Mouse (Mus musculus): ENCODE results near the gene Pum2. TPM values are rescaled to one million over a fixed set of nuclear protein-coding genes. Genes with fewer than 3 reads are reported as not detected.

The Pum2 gene
- polyA plus RNA-seq, 1 experiment: 65.1 TPM

- Histone ChIP-seq H3K4me3 (replicated peaks; ENCODE audit: insufficient read depth, low read depth, low read length) (no peak overlapping the region), H3K27ac (ENCODE audit: insufficient read depth, low read length) (no peak overlapping the region), H3K27me3 (ENCODE audit: control insufficient read depth, insufficient read depth, low read length) (no peaks in the 10 kb centered on the region; the same call in 1 of the 2 replicates), H3K4me1 (ENCODE audit: control insufficient read depth, insufficient read depth, low read length) (no peaks in the 10 kb centered on the region)
- no peak for TF ChIP-seq POLR2A (IDR thresholded peaks at IDR 0.05; ENCODE audit: borderline replicate concordance, insufficient read depth, low read length)
- TF ChIP-seq CTCF (IDR thresholded peaks at IDR 0.05; ENCODE audit: borderline replicate concordance, insufficient read depth, low read depth, low read length): no peak
- 79% methylated on average over 15 of the region's 15 CpGs for WGBS
- DNase-seq: no peak
These were observed 14.3 kb upstream of the Pum2 start for GRCm38 (mm10) chr12:8659406-8660279.

- no peak for DNase-seq
- no peaks in the 10 kb centered on the region; the same call in 1 of the 2 replicates for H3K27me3 ChIP-seq (ENCODE audit: control insufficient read depth, insufficient read depth, low read length)
- no peak overlapping the region for H3K27ac ChIP-seq (ENCODE audit: insufficient read depth, low read length)
- TF ChIP-seq POLR2A (IDR thresholded peaks at IDR 0.05; ENCODE audit: borderline replicate concordance, insufficient read depth, low read length) (no peak), CTCF (IDR thresholded peaks at IDR 0.05; ENCODE audit: borderline replicate concordance, insufficient read depth, low read depth, low read length) (no peak)
- 68% methylated on average over 3 of the region's 3 CpGs for WGBS
- no peaks in the 10 kb centered on the region for H3K4me1 ChIP-seq (ENCODE audit: control insufficient read depth, insufficient read depth, low read length)
- no peak overlapping the region for H3K4me3 ChIP-seq (replicated peaks; ENCODE audit: insufficient read depth, low read depth, low read length)
These were observed 12.2 kb upstream of the Pum2 start for GRCm38 (mm10) chr12:8661747-8662146.

- no peak overlapping the region for H3K4me3 ChIP-seq (replicated peaks; ENCODE audit: insufficient read depth, low read depth, low read length)
- TF ChIP-seq CTCF (IDR thresholded peaks at IDR 0.05; ENCODE audit: borderline replicate concordance, insufficient read depth, low read depth, low read length): no peak
- TF ChIP-seq POLR2A (IDR thresholded peaks at IDR 0.05; ENCODE audit: borderline replicate concordance, insufficient read depth, low read length): no peak
- no peak for DNase-seq
- no peaks in the 10 kb centered on the region for H3K4me1 ChIP-seq (ENCODE audit: control insufficient read depth, insufficient read depth, low read length)
- no peak overlapping the region for H3K27ac ChIP-seq (ENCODE audit: insufficient read depth, low read length)
- no peaks in the 10 kb centered on the region; the same call in 1 of the 2 replicates for H3K27me3 ChIP-seq (ENCODE audit: control insufficient read depth, insufficient read depth, low read length)
- 42% methylated on average over 2 of the region's 2 CpGs for WGBS
These were observed 11.8 kb upstream of the Pum2 start for GRCm38 (mm10) chr12:8662175-8662574.

GRCm38 (mm10) chr12:8662721-8663120 is 11.2 kb upstream of the Pum2 start:
- H3K4me3 ChIP-seq (replicated peaks; ENCODE audit: insufficient read depth, low read depth, low read length): no peak overlapping the region
- H3K4me1 ChIP-seq (ENCODE audit: control insufficient read depth, insufficient read depth, low read length): no peaks in the 10 kb centered on the region
- TF ChIP-seq POLR2A (IDR thresholded peaks at IDR 0.05; ENCODE audit: borderline replicate concordance, insufficient read depth, low read length) (no peak), CTCF (IDR thresholded peaks at IDR 0.05; ENCODE audit: borderline replicate concordance, insufficient read depth, low read depth, low read length) (no peak)
- DNase-seq: no peak
- H3K27ac ChIP-seq (ENCODE audit: insufficient read depth, low read length): no peak overlapping the region
- H3K27me3 ChIP-seq (ENCODE audit: control insufficient read depth, insufficient read depth, low read length): no peaks in the 10 kb centered on the region; the same call in 1 of the 2 replicates
- 17% methylated on average over 4 of the region's 4 CpGs for WGBS

DNA sequence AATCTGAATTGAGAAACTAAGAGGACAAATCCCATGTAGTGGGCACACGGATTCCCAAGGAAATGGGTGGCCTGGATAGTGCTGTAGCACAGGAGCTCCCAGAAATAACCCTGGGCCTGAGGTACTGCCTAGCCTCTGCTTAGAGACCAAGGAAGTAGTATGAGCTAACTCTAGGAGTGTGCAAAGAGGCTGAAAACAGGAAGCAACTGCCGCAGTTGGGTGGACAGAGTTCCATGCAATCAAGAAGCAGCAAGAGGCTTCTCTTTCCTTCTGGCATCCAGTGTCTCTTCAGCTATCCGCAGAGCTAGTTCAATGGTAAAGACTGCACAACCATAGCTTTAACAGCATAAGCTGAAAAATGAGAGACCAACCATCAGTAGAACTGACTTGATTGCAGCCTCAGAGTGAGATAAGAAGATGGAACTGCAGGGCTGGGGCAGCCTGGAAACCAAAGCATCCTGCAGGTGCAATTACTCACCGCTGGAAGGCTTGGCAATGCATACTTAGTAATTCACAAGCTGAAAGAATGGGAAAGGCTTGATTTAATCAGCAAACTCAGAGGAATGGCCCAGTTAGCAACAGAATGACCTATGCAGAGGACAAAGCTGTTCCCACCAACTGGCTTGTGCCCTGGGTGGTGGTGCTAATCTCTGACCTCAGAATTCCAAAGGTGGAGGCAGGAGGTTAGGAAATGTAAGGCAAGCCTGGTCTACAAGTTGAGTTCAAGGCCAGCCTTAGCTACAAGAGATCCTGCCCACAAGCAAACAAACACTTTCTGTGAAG is 6.3 kb upstream of the Pum2 start:
- TF ChIP-seq CTCF (IDR thresholded peaks at IDR 0.05; ENCODE audit: borderline replicate concordance, insufficient read depth, low read depth, low read length) (no peak), POLR2A (IDR thresholded peaks at IDR 0.05; ENCODE audit: borderline replicate concordance, insufficient read depth, low read length) (no peak)
- WGBS: 84% methylated on average over 4 of the region's 4 CpGs
- no peak for DNase-seq

GRCm38 (mm10) chr12:8669421-8669820 is 4.5 kb upstream of the Pum2 start:
- Histone ChIP-seq H3K4me1 (ENCODE audit: control insufficient read depth, insufficient read depth, low read length) (no peaks in the 10 kb centered on the region), H3K4me3 (replicated peaks; ENCODE audit: insufficient read depth, low read depth, low read length) (no peak overlapping the region), H3K27me3 (ENCODE audit: control insufficient read depth, insufficient read depth, low read length) (no peaks in the 10 kb centered on the region), H3K27ac (ENCODE audit: insufficient read depth, low read length) (no peak overlapping the region)
- 82% methylated on average over 4 of the region's 4 CpGs for WGBS
- TF ChIP-seq POLR2A (IDR thresholded peaks at IDR 0.05; ENCODE audit: borderline replicate concordance, insufficient read depth, low read length) (no peak), CTCF (IDR thresholded peaks at IDR 0.05; ENCODE audit: borderline replicate concordance, insufficient read depth, low read depth, low read length) (no peak)
- DNase-seq: no peak

More for the DNA sequence above, 6.3 kb upstream of the Pum2 start:
- Histone ChIP-seq H3K4me3 (replicated peaks; ENCODE audit: insufficient read depth, low read depth, low read length) (no peak overlapping the region), H3K27me3 (ENCODE audit: control insufficient read depth, insufficient read depth, low read length) (no peaks in the 10 kb centered on the region), H3K4me1 (ENCODE audit: control insufficient read depth, insufficient read depth, low read length) (no peaks in the 10 kb centered on the region), H3K27ac (ENCODE audit: insufficient read depth, low read length) (no peak overlapping the region)

DNA sequence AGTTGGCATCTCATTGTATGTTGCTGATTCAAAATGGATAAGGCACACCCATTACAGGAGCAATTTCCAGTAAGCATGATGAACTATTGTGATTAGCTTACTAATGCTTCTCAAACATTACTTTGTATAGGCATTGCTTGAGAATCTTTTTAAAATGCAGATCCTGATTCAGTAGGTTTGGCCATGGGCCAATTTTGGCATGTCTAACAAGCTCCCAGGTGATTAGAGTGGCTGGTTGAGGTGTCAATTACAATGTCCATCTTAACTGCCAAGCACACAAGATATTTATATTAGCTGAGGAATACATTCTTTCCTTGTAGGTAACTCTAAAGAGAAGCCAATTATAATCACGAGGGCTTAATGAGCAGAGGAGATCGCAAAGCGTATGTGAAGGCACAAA is 4.1 kb upstream of the Pum2 start:
- TF ChIP-seq CTCF (IDR thresholded peaks at IDR 0.05; ENCODE audit: borderline replicate concordance, insufficient read depth, low read depth, low read length) (no peak), POLR2A (IDR thresholded peaks at IDR 0.05; ENCODE audit: borderline replicate concordance, insufficient read depth, low read length) (no peak)
- DNase-seq: no peak
- no peak overlapping the region for H3K27ac ChIP-seq (ENCODE audit: insufficient read depth, low read length)
- H3K4me1 ChIP-seq (ENCODE audit: control insufficient read depth, insufficient read depth, low read length): no peaks in the 10 kb centered on the region
- H3K27me3 ChIP-seq (ENCODE audit: control insufficient read depth, insufficient read depth, low read length): no peaks in the 10 kb centered on the region
- WGBS: 86% methylated on average over 3 of the region's 3 CpGs
- H3K4me3 ChIP-seq (replicated peaks; ENCODE audit: insufficient read depth, low read depth, low read length): no peak overlapping the region
